Mouse (Mus musculus) adrenal gland, postnatal 36 days (tissue): Measurements from ENCODE around the gene Klrb1c. TPM values are rescaled to one million over a fixed set of nuclear protein-coding genes. Genes with fewer than 3 reads are reported as not detected.
"Not testable (repeated sequence)": the region's sequence is repeated elsewhere in the genome, so short reads cannot be mapped to it uniquely, and the experiment has no call there.

Source experiments
- DNase-seq, 2 experiments: peaks; one replicate each; pipeline ENCODE4 v3.0.0; 2021; ENCODE audit warnings: mixed read lengths in 1 of 2
- total RNA-seq, 2 experiments: library from RNA; stranded (reverse); gene quantifications; 2 replicates each; pipeline ENCODE4 v1.2.3; 2021

Klrb1c gene
- total RNA-seq, 2 experiments from 2014 or later: 0.16 to 0.20 TPM

DNA sequence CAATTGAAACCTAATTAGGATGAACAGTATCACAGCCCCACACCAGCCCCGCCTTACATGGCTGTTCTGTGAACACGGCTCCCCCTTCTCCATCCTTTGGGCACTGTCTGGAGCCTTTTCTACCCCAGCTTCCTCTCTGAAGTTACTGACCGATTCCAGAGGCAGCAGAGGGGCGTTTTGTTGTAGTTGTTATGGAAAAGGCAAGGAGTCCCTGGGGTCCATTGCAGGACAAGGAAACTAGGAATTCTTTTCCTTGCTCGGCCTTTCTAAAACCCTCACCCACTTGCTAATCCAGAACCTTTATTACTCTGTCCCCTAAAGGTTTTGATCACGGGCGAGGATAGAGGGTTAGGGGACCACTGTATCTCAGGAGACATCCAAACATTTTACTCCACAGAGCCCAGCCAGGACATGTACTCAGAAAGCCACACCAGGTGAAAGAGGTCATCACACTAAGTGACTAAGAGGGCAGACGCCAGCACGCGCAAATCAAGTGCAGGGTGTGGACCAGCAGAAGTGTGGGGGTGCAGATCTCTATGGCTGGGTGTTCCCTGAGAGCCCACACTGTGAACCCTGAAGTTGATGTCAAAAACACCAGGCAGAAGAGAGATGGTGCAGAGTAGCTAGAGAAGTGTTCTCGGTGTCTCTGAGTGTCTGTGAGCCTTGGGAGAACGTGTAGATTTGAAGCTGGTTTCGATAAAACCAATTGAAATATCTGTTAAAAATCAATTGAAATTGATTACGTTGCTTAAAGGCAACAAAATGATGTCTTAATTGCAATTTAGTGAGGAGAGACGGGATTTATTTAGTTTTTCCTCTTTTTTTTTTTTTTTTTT, 9.1 kb upstream of the Klrb1c start:
- DNase-seq: no peak

DNA sequence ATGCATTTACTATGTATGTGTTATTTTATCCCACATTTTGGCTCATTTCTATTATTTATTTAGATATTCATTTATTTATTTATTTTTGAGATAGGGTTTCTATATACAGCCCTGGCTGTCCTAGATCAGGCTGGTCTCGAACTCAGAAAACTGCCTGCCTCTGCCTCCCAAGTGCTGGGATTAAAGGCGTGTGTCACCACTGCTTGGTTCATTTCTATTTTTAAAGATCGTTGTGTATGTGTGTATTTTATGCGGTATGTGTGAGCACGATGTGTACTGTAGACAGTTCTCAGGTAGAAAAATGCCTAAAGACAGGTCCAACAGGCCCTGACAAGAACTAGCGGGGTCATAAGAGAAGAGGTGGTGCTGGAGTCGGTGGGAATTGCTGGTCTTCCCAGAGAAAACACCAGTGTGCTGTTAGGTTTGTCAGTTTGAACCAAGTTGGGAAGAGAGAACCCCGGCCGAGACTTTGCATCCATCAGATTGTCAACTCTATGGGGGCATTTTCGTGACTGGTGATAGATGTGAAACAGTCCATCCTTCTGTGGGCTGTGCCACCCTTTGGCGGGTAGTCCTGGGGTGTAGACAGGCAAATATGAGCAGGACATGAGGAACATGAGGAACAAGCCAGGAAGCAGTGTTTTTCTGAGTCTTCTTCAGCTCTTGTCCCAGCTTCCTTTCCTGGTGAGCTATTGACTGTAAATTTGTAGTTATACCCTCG, 8.3 kb upstream of the Klrb1c start:
- DNase-seq: no peak

- DNase-seq: no peak
Observed at GRCm38 (mm10) chr6:128796321-128796955, 7.4 kb upstream of the Klrb1c start.

DNA sequence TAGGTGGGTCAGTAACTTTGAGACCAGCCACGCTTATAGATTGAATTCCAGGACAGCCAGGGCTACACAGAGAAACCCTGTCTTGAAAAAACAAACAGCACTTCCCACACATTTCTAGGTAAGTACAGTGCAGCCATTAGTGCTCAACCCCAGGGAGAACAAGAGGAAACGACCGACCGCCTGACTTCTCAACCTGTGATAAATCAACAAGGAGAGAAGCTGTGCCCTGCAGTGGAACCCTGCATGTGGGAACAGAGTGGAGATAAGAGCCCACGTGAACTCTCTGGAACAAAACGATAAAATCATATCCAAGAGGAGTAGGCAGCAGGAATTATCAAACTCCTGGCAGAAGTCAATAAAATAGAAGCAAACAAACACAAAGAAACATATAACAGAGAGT, 4.7 kb upstream of the Klrb1c start:
- DNase-seq: no peak

DNA sequence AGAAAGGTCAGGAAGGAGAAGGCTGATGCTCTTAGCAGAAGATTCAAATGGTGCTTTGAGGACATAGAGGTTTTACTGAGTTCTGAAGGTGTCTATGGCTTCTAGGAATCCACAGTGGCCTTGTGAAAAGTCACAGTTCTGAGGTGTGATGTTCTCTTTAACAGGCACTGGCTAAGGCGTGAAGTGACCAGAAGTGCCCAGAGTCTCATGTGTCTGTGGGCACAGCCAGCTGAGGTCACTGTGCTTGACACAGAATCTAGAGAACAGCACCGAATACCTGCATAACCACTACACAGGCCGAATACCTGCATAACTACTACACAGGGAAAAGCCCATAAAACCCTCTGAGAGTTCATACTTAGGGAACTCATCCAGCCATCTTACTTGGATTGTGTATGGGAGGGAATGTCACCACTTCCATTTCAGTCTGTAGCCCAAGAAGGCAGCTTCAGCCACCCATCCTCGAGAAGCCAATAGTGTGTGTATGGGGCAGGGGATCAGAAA, 1.5 kb upstream of the Klrb1c start:
- DNase-seq: not testable (repeated sequence)

- DNase-seq: no peak
Observed at GRCm38 (mm10) chr6:128788517-128788916, 498 bp downstream of the Klrb1c start.

- not testable (repeated sequence) for DNase-seq
Observed at GRCm38 (mm10) chr6:128786396-128786795, 2.6 kb downstream of the Klrb1c start.

DNA sequence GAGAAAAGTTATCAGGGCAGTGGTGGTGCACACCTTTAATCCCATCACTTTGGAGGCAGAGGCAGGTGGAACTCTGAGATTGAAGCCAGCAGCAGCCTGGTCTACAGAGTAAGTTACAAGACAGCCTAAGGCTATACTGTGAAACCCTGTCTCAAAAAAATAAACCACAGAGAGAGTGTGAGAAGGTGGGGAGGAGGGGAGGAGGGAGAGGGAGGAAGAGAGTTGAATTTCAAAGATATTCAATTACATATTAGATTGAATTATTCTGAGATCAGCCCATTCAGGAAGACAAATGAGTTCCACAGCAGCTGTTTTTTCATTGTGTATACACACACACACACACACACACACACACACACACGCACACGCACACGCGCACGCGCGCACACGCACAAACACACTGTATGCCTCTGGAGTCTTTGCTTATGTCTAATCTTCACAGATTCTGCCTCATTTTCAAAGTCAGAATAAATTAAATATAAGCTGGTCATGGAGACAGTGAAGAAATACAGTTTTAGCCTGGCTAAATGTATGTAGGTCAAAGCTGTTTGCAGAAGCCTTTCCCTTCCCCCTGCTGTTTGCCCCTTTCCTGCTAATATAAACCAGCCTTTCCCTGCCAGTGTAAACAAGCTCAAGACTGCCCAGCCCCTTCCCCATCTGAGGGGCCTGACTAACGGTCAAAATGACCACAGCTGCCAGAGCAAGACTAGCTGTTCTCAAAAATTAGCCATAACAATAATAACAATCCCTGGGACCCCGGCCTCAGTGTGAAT, 19.3 kb downstream of the Klrb1c start:
- DNase-seq: no peak

DNA sequence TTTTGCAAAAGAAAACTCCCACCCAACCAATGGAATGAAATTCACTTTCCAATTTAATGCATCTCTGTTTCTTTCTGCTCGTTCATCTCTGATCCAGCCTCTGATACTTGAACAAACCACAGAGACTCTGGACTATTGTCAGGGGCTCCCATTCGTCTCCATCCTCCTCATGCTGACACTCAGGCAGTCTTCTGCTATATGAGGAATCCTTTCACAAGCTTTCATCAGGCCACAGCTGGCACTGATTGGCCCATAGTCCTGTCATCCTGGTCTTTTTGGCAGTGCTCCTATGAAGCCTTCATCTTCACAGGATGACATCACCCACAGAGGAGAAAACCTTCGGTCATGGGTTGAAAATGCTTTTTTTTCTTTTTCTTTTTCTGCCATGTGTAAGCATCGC, 21.0 kb downstream of the Klrb1c start:
- DNase-seq: no peak

DNA sequence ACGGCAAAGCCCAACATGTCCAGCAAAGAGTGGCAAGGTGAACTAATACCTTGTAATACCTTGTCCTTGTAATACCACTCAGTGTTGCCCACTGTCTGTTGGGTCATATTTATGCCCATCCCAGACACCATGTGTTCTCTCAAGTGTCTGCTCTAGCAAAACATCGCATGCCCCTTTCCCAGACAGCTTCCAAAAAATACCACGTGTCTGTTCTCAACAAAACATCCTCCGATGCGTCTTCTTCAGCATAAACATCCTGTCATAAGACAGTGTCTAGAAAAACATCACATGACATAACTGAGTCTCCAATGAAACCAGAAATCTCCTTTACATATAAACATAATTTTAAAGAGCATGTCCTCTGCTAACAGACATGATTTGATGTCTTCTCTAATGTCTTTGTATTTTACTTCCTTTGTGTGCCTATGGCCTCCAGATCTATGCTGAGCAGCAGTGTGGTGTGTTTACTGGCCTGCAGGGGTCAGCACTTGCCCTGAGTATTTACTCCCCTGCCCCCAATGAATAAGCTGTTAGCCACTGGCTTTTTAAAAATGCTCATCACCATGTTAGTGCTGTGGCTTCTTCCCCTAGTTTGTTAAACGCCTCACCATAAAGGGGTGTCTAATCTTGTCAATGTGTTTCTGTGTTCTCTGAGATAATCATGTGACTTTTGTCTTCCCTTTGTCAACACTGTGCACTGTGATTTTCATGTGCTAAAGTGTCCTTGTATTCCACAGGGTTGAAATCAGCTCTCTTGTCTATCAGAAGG, 22.3 kb downstream of the Klrb1c start:
- DNase-seq: peak; percentile 31 to 54

GRCm38 (mm10) chr6:128765211-128765610, 23.8 kb downstream of the Klrb1c start:
- no peak for DNase-seq

GRCm38 (mm10) chr6:128764598-128764997, 24.4 kb downstream of the Klrb1c start:
- DNase-seq: no peak

GRCm38 (mm10) chr6:128763736-128764523, 25.1 kb downstream of the Klrb1c start:
- peak; percentile 92 for DNase-seq

- not testable (repeated sequence) for DNase-seq
Observed at GRCm38 (mm10) chr6:128762892-128763670, 25.9 kb downstream of the Klrb1c start.

- DNase-seq: no peak
Observed at GRCm38 (mm10) chr6:128761144-128761540, 27.9 kb downstream of the Klrb1c start.

DNA sequence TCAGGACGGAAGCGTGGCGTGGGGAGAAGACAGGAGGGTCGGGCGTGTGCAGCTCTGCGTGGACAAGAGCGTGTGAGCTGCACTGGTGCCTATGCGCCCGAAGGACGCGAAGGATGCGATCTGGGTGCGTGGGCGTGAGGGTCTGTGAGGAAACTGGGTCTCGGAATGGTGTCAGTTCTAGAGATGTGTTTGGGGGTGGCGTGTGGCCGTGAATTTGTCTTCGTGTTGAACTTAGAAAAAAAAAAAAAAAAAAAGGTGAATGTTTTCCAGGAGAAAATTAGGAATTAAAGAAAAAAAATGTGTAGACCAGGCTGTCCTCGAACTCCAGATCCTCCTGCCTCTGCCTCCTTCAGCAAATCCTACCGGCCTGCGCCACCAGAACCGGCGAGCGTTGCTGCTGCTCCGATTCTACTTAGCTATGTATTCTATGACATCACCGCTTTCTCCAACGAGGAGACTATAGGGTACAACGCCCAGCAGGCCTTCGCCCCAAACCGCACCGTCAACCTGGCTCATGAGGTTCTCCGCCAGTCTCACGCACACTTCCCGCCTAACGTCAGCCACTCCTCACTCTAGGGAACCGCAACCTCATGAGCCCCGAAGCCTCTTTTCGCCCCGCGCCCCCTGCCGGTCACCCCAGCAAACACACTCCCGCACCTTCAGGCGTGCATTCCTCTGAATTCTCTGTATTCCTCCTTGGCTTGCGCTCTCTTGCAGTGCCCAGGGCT, 28.4 kb downstream of the Klrb1c start:
- DNase-seq: peak; percentile 82 to 83

DNA sequence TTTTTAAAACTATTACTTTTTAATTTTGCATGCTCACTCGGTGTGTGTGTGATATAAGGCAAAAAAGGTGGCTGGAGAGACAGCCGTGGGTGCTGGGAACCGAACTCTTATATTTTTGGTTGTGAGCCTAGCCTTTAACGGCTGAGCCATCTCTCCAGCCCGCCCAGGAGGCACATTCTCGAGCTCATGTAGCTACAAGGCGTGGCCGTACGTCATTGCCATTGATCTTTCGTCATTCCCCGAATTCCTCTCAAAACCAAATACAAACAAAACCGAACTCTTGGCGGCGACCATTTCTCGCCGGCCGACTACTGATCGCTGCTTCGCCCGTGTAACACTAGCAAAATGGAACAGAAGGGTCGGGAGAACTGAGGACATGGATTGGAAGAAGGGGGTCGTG, 29.0 kb downstream of the Klrb1c start:
- peak; percentile 88 to 90 for DNase-seq

DNA sequence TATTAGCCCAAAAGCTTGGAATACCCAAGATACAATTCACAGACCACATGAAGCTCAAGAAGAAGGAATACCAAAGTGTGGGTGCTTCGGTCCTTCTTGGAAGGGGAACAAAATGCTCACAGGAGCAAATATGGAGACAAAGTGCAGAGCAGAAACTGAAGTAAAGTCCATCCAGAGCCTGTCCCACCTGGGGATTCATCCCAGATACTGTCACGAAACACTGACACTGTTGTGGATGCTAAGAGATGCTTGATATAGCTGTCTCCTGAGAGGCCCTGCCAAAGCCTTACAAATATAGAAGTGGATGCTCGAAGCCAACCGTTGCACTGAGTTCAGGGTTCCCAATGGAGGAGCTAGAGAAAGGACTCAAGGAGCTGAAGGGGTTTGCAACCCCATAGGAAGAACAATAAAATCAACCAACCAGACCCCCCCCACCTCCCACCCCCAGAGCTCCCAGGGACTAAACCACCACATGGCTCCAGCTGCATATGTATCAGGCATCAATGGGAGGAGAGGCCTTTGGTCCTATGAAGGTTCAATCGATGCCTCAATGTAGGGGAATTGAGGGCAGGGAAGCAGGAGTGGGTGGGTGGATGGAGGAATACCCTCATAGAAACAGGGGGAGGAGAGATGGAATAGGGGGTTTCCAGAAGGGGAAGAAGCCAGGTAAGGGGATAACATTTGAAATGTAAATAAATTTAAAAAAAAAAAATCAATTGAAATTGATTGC, 29.6 kb downstream of the Klrb1c start:
- no peak for DNase-seq
